ENCODE assay signal across 8 mouse cellular contexts in the genomic region with DNA sequence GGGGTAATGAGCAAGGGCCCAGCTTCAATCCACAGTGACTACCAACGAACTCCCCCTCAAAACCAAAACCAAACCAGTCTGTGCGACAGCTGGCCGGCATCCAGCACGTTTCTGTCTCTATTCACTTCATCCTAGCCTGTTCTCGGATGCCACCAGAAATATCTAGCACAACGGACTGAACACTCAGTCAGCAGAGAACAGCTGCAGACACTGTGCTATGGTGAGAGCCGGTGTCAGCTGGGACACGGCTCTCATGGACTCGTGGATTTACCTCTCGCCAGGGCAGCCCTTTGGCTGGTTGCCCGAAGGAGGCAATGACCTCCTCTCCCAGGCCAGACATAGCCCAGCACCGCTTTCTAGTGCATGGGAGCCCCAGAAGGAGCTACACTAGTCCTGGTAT.
DNase-seq lines count a peak whose midpoint lies in the region; ATAC-seq and TF ChIP-seq lines count a peak whose summit lies in the region.

No protein-coding gene starts in this region.

- DNase-seq in liver, embryonic 11.5 days (ENCODE audit: low spot score), result no peak
- DNase-seq in gastrocnemius, postnatal 10 days, result peak; percentile 50
- DNase-seq in kidney, postnatal 0 days (ENCODE audit: low spot score), result no peak
- DNase-seq in midbrain, embryonic 11.5 days (ENCODE audit: low spot score, missing footprints), result no peak
- DNase-seq in spleen, postnatal 14 days (ENCODE audit: low spot score in 2 of 2), result no peak

- no peaks in the 10 kb centered on the region for H3K9me3 ChIP-seq in liver, embryonic 12.5 days (replicated peaks)
- no peaks in the 10 kb centered on the region for H3K9me3 ChIP-seq in liver, embryonic 11.5 days (ENCODE audit: control insufficient read depth, low read length)
- H3K9me3 ChIP-seq in kidney, postnatal 0 days (replicated peaks; ENCODE audit: low read length), result no peaks in the 10 kb centered on the region
- H3K9me3 ChIP-seq in lung, embryonic 15.5 days, result no peaks in the 10 kb centered on the region
- no peaks in the 10 kb centered on the region for H3K9me3 ChIP-seq in hindbrain, embryonic 13.5 days
- H3K9me3 ChIP-seq in midbrain, embryonic 11.5 days (ENCODE audit: control insufficient read depth, low read length), result peaks cover 4% of the 10 kb centered on the region; the same call in 1 of the 2 replicates

- 0 out of 2 replicates have a peak overlapping the region, but pooled peaks have one; percentile 50 for H3K27ac ChIP-seq in liver, embryonic 12.5 days
- H3K27ac ChIP-seq in liver, embryonic 11.5 days (ENCODE audit: low read depth, low read length), result no peak overlapping the region
- H3K27ac ChIP-seq in kidney, postnatal 0 days, result peak overlapping the region; percentile 77
- H3K27ac ChIP-seq in lung, embryonic 15.5 days, result peak overlapping the region; percentile 83
- H3K27ac ChIP-seq in hindbrain, embryonic 13.5 days, result no peak overlapping the region
- no peak overlapping the region for H3K27ac ChIP-seq in midbrain, embryonic 11.5 days (ENCODE audit: low read depth, low read length)

- H3K4me2 ChIP-seq in liver, embryonic 12.5 days, result no peak overlapping the region
- H3K4me2 ChIP-seq in liver, embryonic 11.5 days, result no peak overlapping the region
- H3K4me2 ChIP-seq in kidney, postnatal 0 days (ENCODE audit: low read length), result no peak overlapping the region
- no peak overlapping the region for H3K4me2 ChIP-seq in lung, embryonic 15.5 days
- H3K4me2 ChIP-seq in hindbrain, embryonic 13.5 days, result no peak overlapping the region
- H3K4me2 ChIP-seq in midbrain, embryonic 11.5 days, result no peak overlapping the region

- TF ChIP-seq CTCF in kidney, postnatal 0 days (IDR thresholded peaks at IDR 0.05; ENCODE audit: low read depth), result no peak

- 75% methylated on average over 12 of the region's 12 CpGs for WGBS in liver, embryonic 12.5 days (ENCODE audit: insufficient replicate concordance)
- 77% methylated on average over 12 of the region's 12 CpGs for WGBS in liver, embryonic 11.5 days
- 36% methylated on average over 12 of the region's 12 CpGs for WGBS in kidney, postnatal 0 days
- WGBS in lung, embryonic 15.5 days, result 38% methylated on average over 12 of the region's 12 CpGs
- 73% methylated on average over 12 of the region's 12 CpGs for WGBS in hindbrain, embryonic 13.5 days
- 81% methylated on average over 12 of the region's 12 CpGs for WGBS in midbrain, embryonic 11.5 days

- peaks cover 46% of the 10 kb centered on the region for H3K4me1 ChIP-seq in liver, embryonic 12.5 days
- peaks cover 30% of the 10 kb centered on the region for H3K4me1 ChIP-seq in liver, embryonic 11.5 days (replicated peaks; ENCODE audit: control insufficient read depth, insufficient read depth, low read length)
- peaks cover 18% of the 10 kb centered on the region for H3K4me1 ChIP-seq in kidney, postnatal 0 days (replicated peaks; ENCODE audit: insufficient read depth, low read length)
- peaks cover 47% of the 10 kb centered on the region for H3K4me1 ChIP-seq in lung, embryonic 15.5 days
- peaks cover 60% of the 10 kb centered on the region for H3K4me1 ChIP-seq in hindbrain, embryonic 13.5 days (replicated peaks)
- H3K4me1 ChIP-seq in midbrain, embryonic 11.5 days (ENCODE audit: control insufficient read depth, insufficient read depth, low read length), result peaks cover 10% of the 10 kb centered on the region

- no peak for ATAC-seq in liver, embryonic 12.5 days
- ATAC-seq in liver, embryonic 11.5 days (replicated peaks; ENCODE audit: low FRiP score), result no peak
- ATAC-seq in kidney, postnatal 0 days (replicated peaks; ENCODE audit: low FRiP score, low read depth), result no peak; the same call in 1 of the 2 replicates
- ATAC-seq in lung, embryonic 15.5 days (ENCODE audit: borderline replicate concordance, extremely low read depth, low FRiP score, low TSS enrichment), result 0 out of 2 replicates have a peak, but pooled peaks have one; percentile 13
- ATAC-seq in hindbrain, embryonic 13.5 days (ENCODE audit: low FRiP score), result no peak
- no peak for ATAC-seq in midbrain, embryonic 11.5 days (ENCODE audit: low FRiP score)

- no peak overlapping the region for H3K4me3 ChIP-seq in liver, embryonic 12.5 days
- no peak overlapping the region for H3K4me3 ChIP-seq in liver, embryonic 11.5 days (ENCODE audit: low read depth, low read length)
- no peak overlapping the region for H3K4me3 ChIP-seq in kidney, postnatal 0 days (replicated peaks; ENCODE audit: low read depth, low read length)
- H3K4me3 ChIP-seq in lung, embryonic 15.5 days, result no peak overlapping the region
- no peak overlapping the region for H3K4me3 ChIP-seq in hindbrain, embryonic 13.5 days
- H3K4me3 ChIP-seq in midbrain, embryonic 11.5 days (ENCODE audit: low read depth, low read length), result no peak overlapping the region

- no peak overlapping the region for H3K9ac ChIP-seq in liver, embryonic 12.5 days
- H3K9ac ChIP-seq in liver, embryonic 11.5 days (ENCODE audit: low read depth, low read length), result no peak overlapping the region
- no peak overlapping the region for H3K9ac ChIP-seq in kidney, postnatal 0 days (ENCODE audit: low read depth, low read length)
- no peak overlapping the region for H3K9ac ChIP-seq in lung, embryonic 15.5 days
- no peak overlapping the region for H3K9ac ChIP-seq in hindbrain, embryonic 13.5 days
- no peak overlapping the region for H3K9ac ChIP-seq in midbrain, embryonic 11.5 days (ENCODE audit: low read length)

- H3K36me3 ChIP-seq in liver, embryonic 12.5 days, result 0 out of 2 replicates have a peak, but pooled peaks cover 5% of the 10 kb centered on the region
- no peaks in the 10 kb centered on the region; the same call in 1 of the 2 replicates for H3K36me3 ChIP-seq in liver, embryonic 11.5 days (ENCODE audit: control insufficient read depth, insufficient read depth, low read length)
- H3K36me3 ChIP-seq in kidney, postnatal 0 days (ENCODE audit: insufficient read depth, low read length), result no peaks in the 10 kb centered on the region
- no peaks in the 10 kb centered on the region for H3K36me3 ChIP-seq in lung, embryonic 15.5 days
- peaks cover 4% of the 10 kb centered on the region; the same call in 1 of the 2 replicates for H3K36me3 ChIP-seq in hindbrain, embryonic 13.5 days
- H3K36me3 ChIP-seq in midbrain, embryonic 11.5 days (ENCODE audit: control insufficient read depth, insufficient read depth, low read length), result no peaks in the 10 kb centered on the region

- H3K27me3 ChIP-seq in liver, embryonic 12.5 days (replicated peaks), result no peaks in the 10 kb centered on the region
- H3K27me3 ChIP-seq in liver, embryonic 11.5 days (replicated peaks; ENCODE audit: control insufficient read depth, insufficient read depth, low read length), result no peaks in the 10 kb centered on the region
- no peaks in the 10 kb centered on the region for H3K27me3 ChIP-seq in kidney, postnatal 0 days (ENCODE audit: insufficient read depth, low read length)
- H3K27me3 ChIP-seq in lung, embryonic 15.5 days, result no peaks in the 10 kb centered on the region
- no peaks in the 10 kb centered on the region for H3K27me3 ChIP-seq in hindbrain, embryonic 13.5 days
- H3K27me3 ChIP-seq in midbrain, embryonic 11.5 days (ENCODE audit: control insufficient read depth, insufficient read depth, low read length), result no peaks in the 10 kb centered on the region

Comparison
In these comparisons a context has a peak if more than half of its experiments do, and no peak if none do; other contexts are left out.
1. H3K27ac ChIP-seq: peak in liver, embryonic 12.5 days (single experiment), kidney, postnatal 0 days (single experiment) and lung, embryonic 15.5 days (single experiment); none in liver, embryonic 11.5 days (single experiment), hindbrain, embryonic 13.5 days (single experiment) and midbrain, embryonic 11.5 days (single experiment).